Mouse (Mus musculus) cerebral cortex, adult 2 months (tissue): ENCODE results near the gene Jchain.

Experiments
- WGBS: fragments of 180-500 bp; shearing (Covaris S2); methylation state at CpG from one replicate; pipeline ENCODE4 v1.1.7; 2018; 5-methylcytosine and 5-hydroxymethylcytosine counted together

Gene Jchain

DNA sequence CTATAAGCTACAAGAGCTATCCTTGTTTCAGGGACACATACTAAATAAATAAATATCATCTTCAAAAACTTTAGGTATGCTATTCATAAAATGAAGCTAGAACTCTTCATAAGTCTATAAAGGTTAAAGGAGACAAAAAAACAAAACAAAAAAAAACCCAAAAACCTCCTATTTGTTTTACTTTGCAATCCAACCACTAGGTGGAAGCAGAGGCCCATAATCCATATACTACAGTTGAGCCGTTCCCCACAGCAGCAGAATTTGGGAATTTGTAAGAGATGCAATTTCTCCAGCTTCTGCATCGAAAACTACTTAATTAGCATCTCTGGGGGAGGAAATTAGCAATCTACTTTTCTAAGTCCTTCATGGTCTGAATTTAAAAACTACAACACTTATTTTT lies 8.5 kb downstream of the Jchain start:
- 1% methylated on average over 2 of the region's 2 CpGs for WGBS

DNA sequence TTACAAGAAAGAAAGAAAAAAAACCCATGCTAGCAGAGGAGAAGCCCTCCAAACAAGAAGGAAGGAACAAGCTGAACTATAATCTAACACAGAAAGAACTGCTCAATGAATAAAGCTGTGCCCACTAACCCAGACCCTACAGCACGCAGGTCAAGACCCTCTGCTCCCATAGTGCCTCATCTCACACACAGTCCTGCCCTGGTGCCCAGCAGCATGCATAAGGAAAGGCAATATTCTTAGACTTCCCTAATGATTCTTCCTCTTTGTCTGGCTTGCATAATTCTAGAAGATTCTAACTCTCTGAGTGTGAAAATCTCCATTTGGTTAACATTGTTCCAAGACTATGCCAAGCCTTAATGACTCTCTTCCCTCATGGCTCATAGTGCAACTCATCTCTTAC lies 18.7 kb downstream of the Jchain start:
- WGBS = 89% methylated on average over 1 of the region's 1 CpGs

DNA sequence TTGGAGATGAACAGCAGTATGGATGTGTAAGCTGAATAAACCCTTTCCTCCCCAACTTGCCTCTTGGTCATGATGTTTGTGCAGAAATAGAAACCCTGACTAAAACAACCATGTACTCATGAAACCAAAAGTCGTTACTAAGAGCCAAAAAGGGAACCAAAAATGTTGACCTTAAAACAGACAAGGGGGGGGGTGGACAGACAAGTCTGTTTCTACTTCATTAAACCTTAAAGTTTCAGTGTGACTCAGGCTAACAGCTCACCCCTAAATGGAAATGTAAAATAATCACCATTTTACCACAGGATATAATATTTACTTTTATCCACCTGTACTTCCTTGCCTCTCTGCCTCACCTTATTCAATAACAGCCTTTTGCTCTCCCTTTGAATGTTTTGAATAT lies 19.1 kb downstream of the Jchain start:
- WGBS = 52% methylated on average over 1 of the region's 1 CpGs

- WGBS = 93% methylated on average over 3 of the region's 3 CpGs
Measured at GRCm38 (mm10) chr5:88499781-88500180, 27.9 kb downstream of the Jchain start.

DNA sequence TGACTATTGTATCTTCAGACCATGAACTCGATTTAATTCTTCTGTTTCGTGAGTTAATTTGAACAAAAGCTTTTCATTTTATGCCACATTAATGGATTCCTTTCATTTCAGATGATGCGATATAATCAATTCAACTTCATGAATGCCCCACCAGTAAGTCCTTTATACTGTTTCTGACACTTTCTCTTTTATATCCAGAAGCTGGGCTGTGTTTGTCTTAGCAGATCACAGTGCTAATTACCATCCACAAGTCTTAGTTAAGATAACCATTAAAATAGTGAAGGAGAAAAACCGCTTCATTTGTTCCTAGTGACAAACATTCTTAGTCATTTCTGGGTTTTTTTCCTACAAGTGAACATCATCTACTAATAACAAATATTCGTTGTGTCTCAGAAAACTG lies 36.6 kb downstream of the Jchain start:
- 59% methylated on average over 5 of the region's 5 CpGs for WGBS

DNA sequence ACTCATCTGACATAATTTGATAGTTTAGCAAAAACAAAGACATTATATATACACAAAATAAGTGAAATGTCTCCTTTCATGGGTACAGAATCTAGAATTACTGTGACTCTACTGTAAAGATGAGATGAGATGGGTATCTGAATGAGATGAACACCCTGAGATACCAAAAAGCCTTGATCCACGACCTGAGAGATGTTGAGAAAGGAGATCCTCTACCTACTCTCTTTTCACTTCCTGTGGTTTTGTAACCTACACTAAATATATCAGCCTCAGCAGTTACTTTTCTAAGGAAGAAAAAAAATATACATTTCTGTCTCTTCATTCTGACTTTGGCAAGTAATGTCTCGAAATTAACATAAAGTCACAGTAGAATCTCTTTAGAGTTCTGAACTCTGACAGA lies 38.7 kb downstream of the Jchain start:
- 48% methylated on average over 2 of the region's 2 CpGs for WGBS

DNA sequence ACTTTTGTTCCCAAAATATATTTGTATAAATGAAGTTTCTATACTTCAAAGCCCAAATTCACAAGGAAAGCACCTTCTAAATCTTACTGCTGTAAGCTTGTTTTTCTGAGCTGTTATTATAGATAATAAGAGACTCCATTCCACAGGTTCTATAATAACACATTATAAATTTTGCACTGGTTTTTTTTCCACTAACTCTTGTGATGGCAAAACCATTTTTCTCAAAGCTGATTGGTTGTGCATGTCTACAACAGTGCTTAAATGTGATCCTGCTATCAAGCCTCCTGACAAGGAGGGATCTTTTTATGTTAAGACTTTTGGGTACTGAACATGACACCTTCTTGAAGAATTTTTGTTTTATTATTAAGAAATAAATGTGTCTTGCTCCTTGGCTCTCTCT lies 40.0 kb downstream of the Jchain start, which contains the start of gene Enam:
Gene Enam, plus strand, starts transcription at position 301 of the 400 bp plus-strand sequence.

